Comparison of ENCODE assay signal across 20 mouse cellular contexts in genomic region chr8:119300335-119300734, GRCm38 (mm10). TPM values are rescaled to one million over a fixed set of nuclear protein-coding genes. Genes with fewer than 3 reads are reported as not detected.
DNase-seq lines count a peak whose midpoint lies in the region; ATAC-seq and TF ChIP-seq lines count a peak whose summit lies in the region.
"Had no signal": no experiment of that assay in that cellular context is flagged by ENCODE, and none has a peak within 500 bp of the region (broad histone marks: within the 10 kb centered on the region; RNA-seq: fewer than 3 reads in every experiment).

No protein-coding gene starts in this region.

- peaks cover 7% of the 10 kb centered on the region for H3K9me3 ChIP-seq in liver, postnatal 0 days (ENCODE audit: low read length)
- H3K9me3 ChIP-seq in liver, embryonic 11.5 days (ENCODE audit: control insufficient read depth, low read length), result peaks cover 7% of the 10 kb centered on the region

- ATAC-seq in liver, postnatal 0 days, result no peak
- ATAC-seq in liver, embryonic 11.5 days (replicated peaks; ENCODE audit: low FRiP score), result no peak
- ATAC-seq: forebrain, embryonic 13.5 days; intestine, embryonic 16.5 days had no signal

- no peak for TF ChIP-seq POLR2A in heart, adult 2 months (IDR thresholded peaks at IDR 0.05; ENCODE audit: insufficient read depth, low read depth, low read length)
- no peak for TF ChIP-seq POLR2A in brain, embryonic 14.5 days (IDR thresholded peaks at IDR 0.05; ENCODE audit: borderline replicate concordance, extremely low read depth, insufficient read depth, insufficient read length, poor library complexity, severe bottlenecking)

- H3K36me3 ChIP-seq in heart, adult 2 months (ENCODE audit: control insufficient read depth, insufficient read depth, low read length), result no peaks in the 10 kb centered on the region
- no peaks in the 10 kb centered on the region for H3K36me3 ChIP-seq in liver, postnatal 0 days (replicated peaks; ENCODE audit: insufficient read depth, low read length)
- no peaks in the 10 kb centered on the region for H3K36me3 ChIP-seq in liver, embryonic 11.5 days (ENCODE audit: control insufficient read depth, insufficient read depth, low read length)
- H3K36me3 ChIP-seq: heart, embryonic 12.5 days; midbrain, embryonic 10.5 days had no signal

- intact Hi-C loops in heart, adult 2 months (cut with DNase I), result no loop called here
- intact Hi-C loops in left cerebral cortex, postnatal 14 days (cut with DNase I), result no loop called here

- H3K4me1 ChIP-seq in heart, adult 2 months (ENCODE audit: control insufficient read depth, insufficient read depth, low read length), result no peaks in the 10 kb centered on the region
- H3K4me1 ChIP-seq in liver, postnatal 0 days (ENCODE audit: insufficient read depth), result no peaks in the 10 kb centered on the region
- H3K4me1 ChIP-seq in liver, embryonic 11.5 days (replicated peaks; ENCODE audit: control insufficient read depth, insufficient read depth, low read length), result no peaks in the 10 kb centered on the region
- H3K4me1 ChIP-seq: forebrain, embryonic 13.5 days; heart, embryonic 12.5 days; midbrain, embryonic 10.5 days had no signal

- 89% methylated on average over 5 of the region's 5 CpGs for WGBS in heart, adult 2 months
- WGBS in liver, postnatal 0 days (ENCODE audit: insufficient replicate concordance), result 78% methylated on average over 5 of the region's 5 CpGs
- 77% methylated on average over 5 of the region's 5 CpGs for WGBS in liver, embryonic 11.5 days

- peak; percentile 49 for TF ChIP-seq CTCF in heart, adult 2 months (IDR thresholded peaks at IDR 0.05)
- peak; percentile 28; the same call in 1 of the 2 replicates for TF ChIP-seq CTCF in liver, postnatal 0 days (IDR thresholded peaks at IDR 0.05; ENCODE audit: low read depth)
- peak; percentile 19; the same call in 1 of the 2 replicates for TF ChIP-seq CTCF in brain, embryonic 14.5 days (IDR thresholded peaks at IDR 0.05; ENCODE audit: borderline replicate concordance, extremely low read depth, insufficient read depth, insufficient read length)

- H3K4me2 ChIP-seq in liver, postnatal 0 days (ENCODE audit: low read depth, low read length), result no peak overlapping the region
- H3K4me2 ChIP-seq in liver, embryonic 11.5 days, result no peak overlapping the region
- H3K4me2 ChIP-seq: forebrain, embryonic 13.5 days; heart, embryonic 12.5 days; hindbrain, embryonic 14.5 days had no signal

- DNase-seq in heart, adult 2 months, result no peak
- no peak for DNase-seq in heart, adult 11 months
- no peak for DNase-seq in liver, postnatal 0 days
- no peak for DNase-seq in liver, embryonic 11.5 days (ENCODE audit: low spot score)
- peak; percentile 26 for DNase-seq in ES-CJ7 (ENCODE audit: low read depth, low spot score)
- DNase-seq in brain, embryonic 14.5 days (ENCODE audit: low read depth), result no peak
- no peak for DNase-seq in right cerebral cortex, postnatal 4 days
- no peak for DNase-seq in left cerebral cortex, postnatal 14 days (ENCODE audit: low spot score in 2 of 2)
- DNase-seq: adrenal gland, postnatal 36 days; cerebellum, adult 2 months; gastrocnemius, postnatal 25 days; heart, postnatal 14 days; retina, postnatal 1 day; thymus, postnatal 4 days had no signal

- no peaks in the 10 kb centered on the region for H3K79me2 ChIP-seq in heart, adult 2 months (replicated peaks; ENCODE audit: control insufficient read depth, insufficient read depth, low read length)

- no peak overlapping the region for H3K4me3 ChIP-seq in heart, adult 2 months
- no peak overlapping the region for H3K4me3 ChIP-seq in liver, postnatal 0 days (ENCODE audit: low read depth, low read length)
- no peak overlapping the region for H3K4me3 ChIP-seq in liver, embryonic 11.5 days (ENCODE audit: low read depth, low read length)
- H3K4me3 ChIP-seq: forebrain, embryonic 13.5 days; heart, embryonic 12.5 days; midbrain, embryonic 10.5 days had no signal

- H3K27me3 ChIP-seq in heart, adult 2 months (ENCODE audit: control insufficient read depth, insufficient read depth, low read length), result no peaks in the 10 kb centered on the region
- no peaks in the 10 kb centered on the region for H3K27me3 ChIP-seq in liver, postnatal 0 days (ENCODE audit: insufficient read depth, low read length)
- H3K27me3 ChIP-seq in liver, embryonic 11.5 days (replicated peaks; ENCODE audit: control insufficient read depth, insufficient read depth, low read length), result no peaks in the 10 kb centered on the region
- H3K27me3 ChIP-seq: forebrain, embryonic 13.5 days; heart, embryonic 12.5 days had no signal

- H3K27ac ChIP-seq in heart, adult 2 months, result no peak overlapping the region
- no peak overlapping the region for H3K27ac ChIP-seq in liver, postnatal 0 days (ENCODE audit: low read depth)
- H3K27ac ChIP-seq in liver, embryonic 11.5 days (ENCODE audit: low read depth, low read length), result no peak overlapping the region
- H3K27ac ChIP-seq: forebrain, embryonic 13.5 days; hindbrain, embryonic 14.5 days; macrophage; midbrain, embryonic 10.5 days had no signal

- no peak for TF ChIP-seq EP300 in heart, adult 2 months (IDR thresholded peaks at IDR 0.05; ENCODE audit: insufficient read depth, low read depth, low read length)
- TF ChIP-seq EP300 in liver, postnatal 0 days (IDR thresholded peaks at IDR 0.05; ENCODE audit: low read depth), result no peak

- no peak overlapping the region for H3K9ac ChIP-seq in heart, adult 2 months (ENCODE audit: low read depth, low read length)
- no peak overlapping the region for H3K9ac ChIP-seq in liver, postnatal 0 days (replicated peaks)
- H3K9ac ChIP-seq in liver, embryonic 11.5 days (ENCODE audit: low read depth, low read length), result no peak overlapping the region
- H3K9ac ChIP-seq: forebrain, embryonic 13.5 days; heart, embryonic 12.5 days; hindbrain, embryonic 14.5 days had no signal

RNA-seq across cellular contexts. Expression of gene Hsbp1, which starts 44.0 kb away (rescaled TPM):
- 100 to 1,000 TPM; 148 to 159 TPM for total RNA-seq in heart, adult 2 months (2021)
- 132 and 216 TPM in 2 replicates for polyA plus RNA-seq in heart, adult 2 months (2012; rRNA removed)
- polyA plus RNA-seq in liver, postnatal 0 days (2015; fragmentation: Nextera tagmentation; extraction: Ambion mirVana), result 101 and 104 TPM in 2 replicates
- polyA plus RNA-seq in liver, embryonic 11.5 days (2014; fragmentation: Nextera tagmentation; extraction: Ambion mirVana), result 170 and 177 TPM in 2 replicates
- 380 and 399 TPM in 2 replicates for polyA plus RNA-seq in brain, embryonic 14.5 days (2012; rRNA removed)
- 100 to 1,000 TPM; 623 to 630 TPM for total RNA-seq in left cerebral cortex, postnatal 14 days (2021)
